Mouse (Mus musculus) lung, embryonic 15.5 days (tissue): ENCODE results near the gene Cela3a. TPM values are rescaled to one million over a fixed set of nuclear protein-coding genes. Genes with fewer than 3 reads are reported as not detected.

Experiments
- ATAC-seq: fragments of 200-750 bp; cut with Nextera tagmentation; 2 replicates; pipeline ENCODE4 v1.8.0; 2017; ENCODE audit warnings: moderate number of reproducible peaks, borderline replicate concordance; ENCODE audit not compliant: low FRiP score, low TSS enrichment; ENCODE audit errors: extremely low read depth
- H3K27ac ChIP-seq: fragments of 300-500 bp; sonication (generic); 2 replicates; pipeline ENCODE4 v1.5.1; 2015; ENCODE audit warnings: moderate library complexity, mild to moderate bottlenecking, inconsistent platforms
- H3K27me3 ChIP-seq: fragments of 300-500 bp; sonication (generic); 2 replicates; pipeline ENCODE4 v1.6.1; 2015; ENCODE audit warnings: inconsistent platforms
- H3K36me3 ChIP-seq: fragments of 300-500 bp; sonication (generic); 2 replicates; pipeline ENCODE4 v1.6.1; 2015; ENCODE audit warnings: inconsistent platforms
- H3K4me1 ChIP-seq: fragments of 300-500 bp; sonication (generic); 2 replicates; pipeline ENCODE4 v1.6.1; 2015; ENCODE audit warnings: inconsistent platforms
- H3K4me2 ChIP-seq: fragments of 300-500 bp; sonication (generic); 2 replicates; pipeline ENCODE4 v1.6.1; 2015; ENCODE audit warnings: inconsistent platforms, mild to moderate bottlenecking, moderate library complexity
- H3K4me3 ChIP-seq: fragments of 300-500 bp; sonication (generic); 2 replicates; pipeline ENCODE4 v1.5.1; 2015; ENCODE audit warnings: mild to moderate bottlenecking, inconsistent platforms
- H3K9ac ChIP-seq: fragments of 300-500 bp; sonication (generic); 2 replicates; pipeline ENCODE4 v1.6.1; 2015; ENCODE audit warnings: inconsistent platforms
- H3K9me3 ChIP-seq: fragments of 300-500 bp; sonication (generic); 2 replicates; pipeline ENCODE4 v1.6.1; 2016; ENCODE audit warnings: inconsistent platforms
- WGBS: fragments of 180-500 bp; shearing (Covaris S2); methylation state at CpG from one replicate; pipeline ENCODE4 v1.1.7; 2015; 5-methylcytosine and 5-hydroxymethylcytosine counted together
- polyA plus RNA-seq: library from polyadenylated mRNA; unstranded; fragments of >200 nt; fragmentation: Nextera tagmentation; extraction: Ambion mirVana; gene quantifications from 2 replicates; pipeline ENCODE4 v1.2.1, GENCODE M21; 2015

Gene Cela3a
- polyA plus RNA-seq, 1 experiment from 2014 or later: not detected

- Histone ChIP-seq H3K9ac (no peak overlapping the region), H3K36me3 (no peaks in the 10 kb centered on the region), H3K4me1 (peaks cover 21% of the 10 kb centered on the region), H3K27ac (peak overlapping the region; percentile 49), H3K4me2 (peak overlapping the region; percentile 1; the same call in 1 of the 2 replicates), H3K27me3 (no peaks in the 10 kb centered on the region), H3K9me3 (no peaks in the 10 kb centered on the region), H3K4me3 (no peak overlapping the region)
- WGBS: 31% methylated on average over 5 of the region's 5 CpGs
- ATAC-seq: peak; percentile 62; the same call in 1 of the 2 replicates
These were observed 42.1 kb downstream of the Cela3a start for GRCm38 (mm10) chr4:137367275-137368088.

- H3K27me3 ChIP-seq: no peaks in the 10 kb centered on the region
- H3K36me3 ChIP-seq: no peaks in the 10 kb centered on the region
- H3K4me2 ChIP-seq: no peak overlapping the region
- H3K4me1 ChIP-seq: peaks cover 21% of the 10 kb centered on the region
- no peak for ATAC-seq
- WGBS: 86% methylated on average over 4 of the region's 4 CpGs
- H3K4me3 ChIP-seq: no peak overlapping the region
- H3K27ac ChIP-seq: no peak overlapping the region
- H3K9ac ChIP-seq: no peak overlapping the region
- no peaks in the 10 kb centered on the region for H3K9me3 ChIP-seq
These were observed 43.5 kb downstream of the Cela3a start for GRCm38 (mm10) chr4:137366097-137366496.

- H3K36me3 ChIP-seq: no peaks in the 10 kb centered on the region
These were observed 44.1 kb downstream of the Cela3a start for GRCm38 (mm10) chr4:137365356-137366062.

GRCm38 (mm10) chr4:137364826-137365225, 44.8 kb downstream of the Cela3a start:
- Histone ChIP-seq H3K27me3 (no peaks in the 10 kb centered on the region), H3K27ac (no peak overlapping the region), H3K9ac (no peak overlapping the region), H3K4me2 (no peak overlapping the region), H3K9me3 (no peaks in the 10 kb centered on the region), H3K36me3 (no peaks in the 10 kb centered on the region), H3K4me3 (no peak overlapping the region), H3K4me1 (peaks cover 14% of the 10 kb centered on the region)
- WGBS: 76% methylated on average over 6 of the region's 6 CpGs
- no peak for ATAC-seq

More at GRCm38 (mm10) chr4:137365356-137366062, 44.1 kb downstream of the Cela3a start:
- H3K9ac ChIP-seq: no peak overlapping the region
- no peak overlapping the region for H3K27ac ChIP-seq
- no peak overlapping the region for H3K4me2 ChIP-seq
- no peak for ATAC-seq
- H3K4me1 ChIP-seq: peaks cover 20% of the 10 kb centered on the region
- H3K4me3 ChIP-seq: no peak overlapping the region
- H3K27me3 ChIP-seq: no peaks in the 10 kb centered on the region
- 78% methylated on average over 19 of the region's 19 CpGs for WGBS
- H3K9me3 ChIP-seq: no peaks in the 10 kb centered on the region

GRCm38 (mm10) chr4:137360996-137361395, 48.6 kb downstream of the Cela3a start:
- WGBS: 54% methylated on average over 3 of the region's 3 CpGs
- no peaks in the 10 kb centered on the region for H3K36me3 ChIP-seq
- H3K4me3 ChIP-seq: no peak overlapping the region
- H3K9me3 ChIP-seq: no peaks in the 10 kb centered on the region
- H3K27ac ChIP-seq: no peak overlapping the region
- H3K9ac ChIP-seq: no peak overlapping the region
- H3K4me1 ChIP-seq: peaks cover 11% of the 10 kb centered on the region; the same call in 1 of the 2 replicates
- H3K4me2 ChIP-seq: no peak overlapping the region
- H3K27me3 ChIP-seq: no peaks in the 10 kb centered on the region
- no peak for ATAC-seq

- 34% methylated on average over 14 of the region's 14 CpGs for WGBS
- no peaks in the 10 kb centered on the region for H3K27me3 ChIP-seq
- H3K4me1 ChIP-seq: peaks cover 31% of the 10 kb centered on the region
- 0 out of 2 replicates have a peak overlapping the region, but pooled peaks have one; percentile 11 for H3K9ac ChIP-seq
- H3K36me3 ChIP-seq: no peaks in the 10 kb centered on the region
- no peaks in the 10 kb centered on the region for H3K9me3 ChIP-seq
- no peak overlapping the region for H3K4me3 ChIP-seq
- no peak for ATAC-seq
- no peak overlapping the region for H3K27ac ChIP-seq
- H3K4me2 ChIP-seq: peak overlapping the region; percentile 63; the same call in 1 of the 2 replicates
These were observed 51.1 kb downstream of the Cela3a start for GRCm38 (mm10) chr4:137358291-137359002.

GRCm38 (mm10) chr4:137357517-137358254, 51.9 kb downstream of the Cela3a start, which contains the start of gene Cdc42:
TSS of gene Cdc42 (minus strand) at chr4:137357720.
- peaks cover 38% of the 10 kb centered on the region for H3K4me1 ChIP-seq
- WGBS: under 1% methylated on average over 29 of the region's 44 CpGs
- peak within 1 kb of the TSS; percentile 100 for H3K9ac ChIP-seq
- H3K9me3 ChIP-seq: no peaks in the 10 kb centered on the region
- no peaks in the 10 kb centered on the region for H3K36me3 ChIP-seq
- no peaks in the 10 kb centered on the region for H3K27me3 ChIP-seq
- H3K4me3 ChIP-seq: peak within 1 kb of the TSS; percentile 99
- peak within 1 kb of the TSS; percentile 63 for H3K4me2 ChIP-seq
- H3K27ac ChIP-seq: peak within 1 kb of the TSS; percentile 96
- peak; percentile 97 for ATAC-seq

- Histone ChIP-seq H3K4me2 (peak overlapping the region; percentile 63), H3K36me3 (no peaks in the 10 kb centered on the region), H3K4me3 (peak overlapping the region; percentile 99), H3K27me3 (no peaks in the 10 kb centered on the region), H3K9me3 (no peaks in the 10 kb centered on the region), H3K27ac (peak overlapping the region; percentile 96), H3K9ac (peak overlapping the region; percentile 100), H3K4me1 (peaks cover 39% of the 10 kb centered on the region)
- WGBS: 0% methylated on average over 22 of the region's 90 CpGs
- ATAC-seq: peak; percentile 75
These were observed 52.7 kb downstream of the Cela3a start for GRCm38 (mm10) chr4:137356674-137357510.
